ENCODE assay signal across 17 mouse cellular contexts in genomic region chr4:133185893-133186292, GRCm38 (mm10). TPM values are rescaled to one million over a fixed set of nuclear protein-coding genes. Genes with fewer than 3 reads are reported as not detected.
A peak's percentile ranks its signal among the peaks of the same experiment; 100 is the strongest.
DNase-seq lines count a peak whose midpoint lies in the region; ATAC-seq and TF ChIP-seq lines count a peak whose summit lies in the region.
"Had no signal": no experiment of that assay in that cellular context is flagged by ENCODE, and none has a peak within 500 bp of the region (broad histone marks: within the 10 kb centered on the region; RNA-seq: fewer than 3 reads in every experiment).

No protein-coding gene starts in this region.

- DNase-seq in gastrocnemius, adult 18-20 months (ENCODE audit: low spot score): peak; percentile 39
- DNase-seq in gastrocnemius, postnatal 10 days: no peak
- DNase-seq in kidney, adult 8-10 months: no peak
- peak; percentile 93 for DNase-seq in limb, embryonic 14.5 days (ENCODE audit: low spot score)
- no peak for DNase-seq in adrenal gland, postnatal 4 days (ENCODE audit: low spot score in 2 of 2)
- DNase-seq: layer of hippocampus, postnatal 36 days had no signal

- WGBS in kidney, embryonic 15.5 days: 68% methylated on average over 8 of the region's 8 CpGs
- WGBS in embryonic facial prominence, embryonic 12.5 days: 54% methylated on average over 8 of the region's 8 CpGs
- 22% methylated on average over 8 of the region's 8 CpGs for WGBS in limb, embryonic 14.5 days
- 87% methylated on average over 8 of the region's 8 CpGs for WGBS in liver, embryonic 12.5 days (ENCODE audit: insufficient replicate concordance)

- H3K27ac ChIP-seq in kidney, embryonic 15.5 days: peak overlapping the region; percentile 87
- H3K27ac ChIP-seq in embryonic facial prominence, embryonic 12.5 days: peak overlapping the region; percentile 83
- peak overlapping the region; percentile 87 for H3K27ac ChIP-seq in limb, embryonic 14.5 days (replicated peaks; ENCODE audit: low read depth, low read length)
- H3K27ac ChIP-seq in liver, embryonic 12.5 days: no peak overlapping the region

- no peak overlapping the region for H3K9ac ChIP-seq in kidney, embryonic 15.5 days
- H3K9ac ChIP-seq in embryonic facial prominence, embryonic 12.5 days: no peak overlapping the region
- no peak overlapping the region for H3K9ac ChIP-seq in limb, embryonic 14.5 days (ENCODE audit: low read depth, low read length, severe bottlenecking)
- H3K9ac ChIP-seq in liver, embryonic 12.5 days: no peak overlapping the region
- H3K9ac ChIP-seq: midbrain, embryonic 15.5 days had no signal

- no peak for ATAC-seq in kidney, embryonic 15.5 days (replicated peaks; ENCODE audit: low FRiP score)
- no peak for ATAC-seq in embryonic facial prominence, embryonic 12.5 days (ENCODE audit: insufficient number of reproducible peaks, insufficient read depth, low FRiP score, low TSS enrichment)
- peak; percentile 67 for ATAC-seq in limb, embryonic 14.5 days (ENCODE audit: low FRiP score, low read depth)
- ATAC-seq in liver, embryonic 12.5 days: no peak
- ATAC-seq: midbrain, embryonic 15.5 days had no signal

- no peaks in the 10 kb centered on the region for H3K9me3 ChIP-seq in kidney, embryonic 15.5 days (replicated peaks)
- no peaks in the 10 kb centered on the region for H3K9me3 ChIP-seq in embryonic facial prominence, embryonic 12.5 days
- no peaks in the 10 kb centered on the region for H3K9me3 ChIP-seq in limb, embryonic 14.5 days (ENCODE audit: control insufficient read depth, low read length)
- H3K9me3 ChIP-seq in liver, embryonic 12.5 days (replicated peaks): no peaks in the 10 kb centered on the region
- H3K9me3 ChIP-seq: forebrain, embryonic 10.5 days; G1E; midbrain, embryonic 15.5 days had no signal

- H3K36me3 ChIP-seq in kidney, embryonic 15.5 days: peaks cover 79% of the 10 kb centered on the region
- peaks cover 52% of the 10 kb centered on the region for H3K36me3 ChIP-seq in embryonic facial prominence, embryonic 12.5 days
- H3K36me3 ChIP-seq in limb, embryonic 14.5 days (ENCODE audit: control insufficient read depth, insufficient read depth, low read length): peaks cover 48% of the 10 kb centered on the region
- H3K36me3 ChIP-seq in liver, embryonic 12.5 days: peaks cover 86% of the 10 kb centered on the region

- peaks cover 35% of the 10 kb centered on the region for H3K4me1 ChIP-seq in kidney, embryonic 15.5 days
- peaks cover 32% of the 10 kb centered on the region for H3K4me1 ChIP-seq in embryonic facial prominence, embryonic 12.5 days
- peaks cover 35% of the 10 kb centered on the region for H3K4me1 ChIP-seq in limb, embryonic 14.5 days (ENCODE audit: control insufficient read depth, insufficient read depth, low read length)
- H3K4me1 ChIP-seq in liver, embryonic 12.5 days: peaks cover 10% of the 10 kb centered on the region; the same call in 1 of the 2 replicates

- no peaks in the 10 kb centered on the region for H3K27me3 ChIP-seq in kidney, embryonic 15.5 days
- no peaks in the 10 kb centered on the region for H3K27me3 ChIP-seq in embryonic facial prominence, embryonic 12.5 days
- H3K27me3 ChIP-seq in limb, embryonic 14.5 days (ENCODE audit: control insufficient read depth, insufficient read depth, low read length): no peaks in the 10 kb centered on the region
- H3K27me3 ChIP-seq in liver, embryonic 12.5 days (replicated peaks): no peaks in the 10 kb centered on the region
- H3K27me3 ChIP-seq: midbrain, embryonic 15.5 days had no signal

- TF ChIP-seq POLR2A in limb, embryonic 14.5 days (IDR thresholded peaks at IDR 0.05; ENCODE audit: borderline replicate concordance, extremely low read depth, insufficient read depth, insufficient read length): no peak

- H3K4me2 ChIP-seq in kidney, embryonic 15.5 days: no peak overlapping the region
- H3K4me2 ChIP-seq in embryonic facial prominence, embryonic 12.5 days (replicated peaks): no peak overlapping the region
- peak overlapping the region; percentile 32; the same call in 1 of the 2 replicates for H3K4me2 ChIP-seq in limb, embryonic 14.5 days (replicated peaks; ENCODE audit: low read depth, low read length, severe bottlenecking)
- no peak overlapping the region for H3K4me2 ChIP-seq in liver, embryonic 12.5 days
- H3K4me2 ChIP-seq: midbrain, embryonic 15.5 days had no signal

- no peak overlapping the region for H3K4me3 ChIP-seq in kidney, embryonic 15.5 days (replicated peaks)
- H3K4me3 ChIP-seq in embryonic facial prominence, embryonic 12.5 days: no peak overlapping the region
- peak overlapping the region; percentile 7; the same call in 1 of the 2 replicates for H3K4me3 ChIP-seq in limb, embryonic 14.5 days (replicated peaks; ENCODE audit: low read length)
- H3K4me3 ChIP-seq in liver, embryonic 12.5 days: no peak overlapping the region
- H3K4me3 ChIP-seq: forebrain, embryonic 10.5 days; midbrain, embryonic 15.5 days had no signal

RNA-seq across cellular contexts. Expression of gene Cd164l2, which starts 26.0 kb away (rescaled TPM):
- not detected for total RNA-seq in gastrocnemius, adult 18-20 months (2021)
- total RNA-seq in gastrocnemius, postnatal 10 days (2021): not detected
- polyA plus RNA-seq in kidney, embryonic 15.5 days (2015; fragmentation: Nextera tagmentation; extraction: Ambion mirVana): 7.8 and 8.2 TPM in 2 replicates
- polyA plus RNA-seq in embryonic facial prominence, embryonic 12.5 days (2016; fragmentation: Nextera tagmentation; extraction: Ambion mirVana): 2.2 and 3.7 TPM in 2 replicates
- polyA plus RNA-seq in limb, embryonic 14.5 days (2012; rRNA removed): 3.2 and 3.4 TPM in 2 replicates
- 4.9 and 6.3 TPM in 2 replicates for polyA plus RNA-seq in limb, embryonic 14.5 days (2014; fragmentation: Nextera tagmentation; extraction: Ambion mirVana)
- 0.12 and 0.26 TPM in 2 replicates for polyA plus RNA-seq in liver, embryonic 12.5 days (2016; fragmentation: Nextera tagmentation; extraction: Ambion mirVana)
- total RNA-seq in adrenal gland, postnatal 4 days (2021): 1 to 10 TPM; 2.3 to 5.2 TPM
- total RNA-seq: G1E had no signal
- polyA plus RNA-seq: activated CD4-positive, CD25-positive, alpha-beta regulatory T cell, adult 4 months; G1E had no signal

RNA-seq across cellular contexts. Expression of gene Gpr3, which starts 26.4 kb away (rescaled TPM):
- not detected for total RNA-seq in gastrocnemius, adult 18-20 months (2021)
- total RNA-seq in gastrocnemius, postnatal 10 days (2021): not detected
- polyA plus RNA-seq in kidney, embryonic 15.5 days (2015; fragmentation: Nextera tagmentation; extraction: Ambion mirVana): 0.09 and 0.12 TPM in 2 replicates
- 0.13 TPM in 1 of 2 replicates, not detected in the other for polyA plus RNA-seq in embryonic facial prominence, embryonic 12.5 days (2016; fragmentation: Nextera tagmentation; extraction: Ambion mirVana)
- polyA plus RNA-seq in limb, embryonic 14.5 days (2012; rRNA removed): 0.84 and 1.1 TPM in 2 replicates
- polyA plus RNA-seq in limb, embryonic 14.5 days (2014; fragmentation: Nextera tagmentation; extraction: Ambion mirVana): 0.22 TPM in 1 of 2 replicates, not detected in the other
- not detected in 2 replicates for polyA plus RNA-seq in liver, embryonic 12.5 days (2016; fragmentation: Nextera tagmentation; extraction: Ambion mirVana)
- total RNA-seq in adrenal gland, postnatal 4 days (2021): under 1 TPM in 1 of 2 experiments, not detected in 1; 0.31 TPM
- total RNA-seq: gastrocnemius, postnatal 4 days had no signal
- polyA plus RNA-seq: activated CD4-positive, CD25-positive, alpha-beta regulatory T cell, adult 4 months; liver, embryonic 16.5 days; small intestine, adult 2 months; thymus, adult 2 months had no signal

RNA-seq across cellular contexts. Expression of gene Map3k6, which starts 54.7 kb away (rescaled TPM):
- 10 to 100 TPM in 1 of 2 experiments, 1 to 10 TPM in 1; 8.8 to 11.4 TPM for total RNA-seq in gastrocnemius, adult 18-20 months (2021)
- 1 to 10 TPM; 2.1 to 5.5 TPM for total RNA-seq in gastrocnemius, postnatal 10 days (2021)
- polyA plus RNA-seq in kidney, embryonic 15.5 days (2015; fragmentation: Nextera tagmentation; extraction: Ambion mirVana): 4.0 and 4.3 TPM in 2 replicates
- polyA plus RNA-seq in embryonic facial prominence, embryonic 12.5 days (2016; fragmentation: Nextera tagmentation; extraction: Ambion mirVana): 2.6 and 2.7 TPM in 2 replicates
- polyA plus RNA-seq in limb, embryonic 14.5 days (2012; rRNA removed): 6.7 and 7.5 TPM in 2 replicates
- 9.4 and 10.4 TPM in 2 replicates for polyA plus RNA-seq in limb, embryonic 14.5 days (2014; fragmentation: Nextera tagmentation; extraction: Ambion mirVana)
- 2.8 and 3.6 TPM in 2 replicates for polyA plus RNA-seq in liver, embryonic 12.5 days (2016; fragmentation: Nextera tagmentation; extraction: Ambion mirVana)
- total RNA-seq in adrenal gland, postnatal 4 days (2021): 10 to 100 TPM; 24.8 to 25.2 TPM

RNA-seq across cellular contexts. Expression of gene Wasf2, which starts 55.6 kb away (rescaled TPM):
- 10 to 100 TPM; 29.1 to 33.3 TPM for total RNA-seq in gastrocnemius, adult 18-20 months (2021)
- 10 to 100 TPM; 73.1 to 88.7 TPM for total RNA-seq in gastrocnemius, postnatal 10 days (2021)
- polyA plus RNA-seq in kidney, embryonic 15.5 days (2015; fragmentation: Nextera tagmentation; extraction: Ambion mirVana): 107 and 109 TPM in 2 replicates
- 78.8 and 88.4 TPM in 2 replicates for polyA plus RNA-seq in embryonic facial prominence, embryonic 12.5 days (2016; fragmentation: Nextera tagmentation; extraction: Ambion mirVana)
- 62.0 and 70.9 TPM in 2 replicates for polyA plus RNA-seq in limb, embryonic 14.5 days (2012; rRNA removed)
- 92.2 and 96.6 TPM in 2 replicates for polyA plus RNA-seq in limb, embryonic 14.5 days (2014; fragmentation: Nextera tagmentation; extraction: Ambion mirVana)
- 35.9 and 42.2 TPM in 2 replicates for polyA plus RNA-seq in liver, embryonic 12.5 days (2016; fragmentation: Nextera tagmentation; extraction: Ambion mirVana)
- total RNA-seq in adrenal gland, postnatal 4 days (2021): 100 to 1,000 TPM; 155 to 157 TPM

Comparison
In these comparisons a context has a peak if more than half of its experiments do, and no peak if none do; other contexts are left out.
1. DNase-seq: peak in gastrocnemius, adult 18-20 months (single experiment) and limb, embryonic 14.5 days (single experiment); none in gastrocnemius, postnatal 10 days (single experiment), kidney, adult 8-10 months (0 of 2) and adrenal gland, postnatal 4 days (0 of 2).